Mouse (Mus musculus) liver, embryonic 15.5 days (tissue): ENCODE data around the gene Tln2. TPM values are rescaled to one million over a fixed set of nuclear protein-coding genes. Genes with fewer than 3 reads are reported as not detected.

Experiments
- ATAC-seq: fragments of 200-750 bp; cut with Nextera tagmentation; 2 replicates; pipeline ENCODE4 v1.8.0; 2017; ENCODE audit warnings: moderate number of reproducible peaks, mild to moderate bottlenecking, moderate library complexity; ENCODE audit not compliant: insufficient read depth
- H3K27ac ChIP-seq: fragments of 300-500 bp; sonication (generic); replicated peaks from 2 replicates; pipeline ENCODE4 v1.5.1; 2015; ENCODE audit warnings: mild to moderate bottlenecking, inconsistent platforms
- H3K27me3 ChIP-seq: fragments of 300-500 bp; sonication (generic); 2 replicates; pipeline ENCODE4 v1.6.1; 2015; ENCODE audit warnings: mild to moderate bottlenecking, inconsistent platforms
- H3K36me3 ChIP-seq: fragments of 300-500 bp; sonication (generic); replicated peaks from 2 replicates; pipeline ENCODE4 v1.6.1; 2015; ENCODE audit warnings: moderate library complexity, mild to moderate bottlenecking, inconsistent platforms
- H3K4me1 ChIP-seq: fragments of 300-500 bp; sonication (generic); replicated peaks from 2 replicates; pipeline ENCODE4 v1.6.1; 2015; ENCODE audit warnings: inconsistent platforms
- H3K4me2 ChIP-seq: fragments of 300-500 bp; sonication (generic); 2 replicates; pipeline ENCODE4 v1.6.1; 2015; ENCODE audit warnings: moderate library complexity, mild to moderate bottlenecking, inconsistent platforms
- H3K4me3 ChIP-seq: fragments of 300-500 bp; sonication (generic); replicated peaks from 2 replicates; pipeline ENCODE4 v1.5.1; 2015; ENCODE audit warnings: mild to moderate bottlenecking, inconsistent platforms
- H3K9ac ChIP-seq: fragments of 300-500 bp; sonication (generic); 2 replicates; pipeline ENCODE4 v1.6.1; 2015; ENCODE audit warnings: moderate library complexity, mild to moderate bottlenecking, inconsistent platforms
- H3K9me3 ChIP-seq: fragments of 300-500 bp; sonication (generic); replicated peaks from 2 replicates; pipeline ENCODE4 v1.6.1; 2016; ENCODE audit warnings: inconsistent platforms
- WGBS: fragments of 180-500 bp; shearing (Covaris S2); methylation state at CpG from one replicate; pipeline ENCODE4 v1.1.7; 2015; ENCODE audit warnings: mixed read lengths; ENCODE audit not compliant: insufficient replicate concordance; 5-methylcytosine and 5-hydroxymethylcytosine counted together
- polyA plus RNA-seq: library from polyadenylated mRNA; unstranded; fragments of >200 nt; fragmentation: Nextera tagmentation; extraction: Ambion mirVana; gene quantifications from 2 replicates; pipeline ENCODE4 v1.2.1, GENCODE M21; 2015

The Tln2 gene
- polyA plus RNA-seq, 1 experiment from 2014 or later: 2.7 TPM

- no peak overlapping the region; the same call in 1 of the 2 replicates for H3K4me2 ChIP-seq
- H3K27ac ChIP-seq: no peak overlapping the region
- no peaks in the 10 kb centered on the region for H3K36me3 ChIP-seq
- peaks cover 3% of the 10 kb centered on the region; the same call in 1 of the 2 replicates for H3K4me1 ChIP-seq
- H3K9ac ChIP-seq: no peak overlapping the region
- H3K27me3 ChIP-seq: no peaks in the 10 kb centered on the region
- ATAC-seq: no peak
- H3K4me3 ChIP-seq: no peak overlapping the region
- H3K9me3 ChIP-seq: no peaks in the 10 kb centered on the region
- 49% methylated on average over 12 of the region's 12 CpGs for WGBS
Measured at GRCm38 (mm10) chr9:67235441-67236217, 323.9 kb downstream of the Tln2 start.

GRCm38 (mm10) chr9:67229033-67229432, 330.5 kb downstream of the Tln2 start:
- no peak for ATAC-seq

GRCm38 (mm10) chr9:67220388-67220787, 339.1 kb downstream of the Tln2 start:
- Histone ChIP-seq H3K27ac (no peak overlapping the region), H3K36me3 (no peaks in the 10 kb centered on the region), H3K9me3 (no peaks in the 10 kb centered on the region), H3K9ac (no peak overlapping the region), H3K27me3 (no peaks in the 10 kb centered on the region), H3K4me2 (no peak overlapping the region), H3K4me1 (no peaks in the 10 kb centered on the region), H3K4me3 (no peak overlapping the region)
- WGBS: 31% methylated on average over 3 of the region's 3 CpGs
- ATAC-seq: no peak

More at GRCm38 (mm10) chr9:67229033-67229432, 330.5 kb downstream of the Tln2 start:
- no peaks in the 10 kb centered on the region for H3K4me1 ChIP-seq
- WGBS: 65% methylated on average over 5 of the region's 5 CpGs
- H3K4me3 ChIP-seq: no peak overlapping the region
- H3K4me2 ChIP-seq: no peak overlapping the region
- H3K27ac ChIP-seq: no peak overlapping the region
- H3K36me3 ChIP-seq: no peaks in the 10 kb centered on the region
- H3K27me3 ChIP-seq: no peaks in the 10 kb centered on the region
- H3K9me3 ChIP-seq: no peaks in the 10 kb centered on the region
- H3K9ac ChIP-seq: no peak overlapping the region

GRCm38 (mm10) chr9:67218001-67218400, 341.5 kb downstream of the Tln2 start:
- Histone ChIP-seq H3K27ac (no peak overlapping the region), H3K9ac (no peak overlapping the region), H3K4me3 (no peak overlapping the region), H3K36me3 (no peaks in the 10 kb centered on the region), H3K4me1 (no peaks in the 10 kb centered on the region), H3K27me3 (no peaks in the 10 kb centered on the region), H3K4me2 (no peak overlapping the region), H3K9me3 (no peaks in the 10 kb centered on the region)
- WGBS: 67% methylated on average over 9 of the region's 9 CpGs
- ATAC-seq: no peak

- Histone ChIP-seq H3K36me3 (no peaks in the 10 kb centered on the region), H3K9ac (no peak overlapping the region), H3K27ac (no peak overlapping the region), H3K4me3 (no peak overlapping the region), H3K4me1 (no peaks in the 10 kb centered on the region), H3K27me3 (no peaks in the 10 kb centered on the region), H3K9me3 (no peaks in the 10 kb centered on the region), H3K4me2 (no peak overlapping the region)
- WGBS: 52% methylated on average over 3 of the region's 3 CpGs
- no peak for ATAC-seq
Measured at GRCm38 (mm10) chr9:67214191-67214985, 345.1 kb downstream of the Tln2 start.

- Histone ChIP-seq H3K4me1 (no peaks in the 10 kb centered on the region), H3K4me2 (no peak overlapping the region), H3K9me3 (no peaks in the 10 kb centered on the region), H3K27ac (no peak overlapping the region), H3K9ac (no peak overlapping the region), H3K4me3 (no peak overlapping the region), H3K27me3 (no peaks in the 10 kb centered on the region), H3K36me3 (no peaks in the 10 kb centered on the region)
- ATAC-seq: no peak
- WGBS: 39% methylated on average over 6 of the region's 6 CpGs
Measured at GRCm38 (mm10) chr9:67213275-67213674, 346.2 kb downstream of the Tln2 start.

GRCm38 (mm10) chr9:67211220-67211619, 348.3 kb downstream of the Tln2 start:
- Histone ChIP-seq H3K27me3 (no peaks in the 10 kb centered on the region), H3K36me3 (no peaks in the 10 kb centered on the region), H3K9me3 (no peaks in the 10 kb centered on the region), H3K27ac (no peak overlapping the region), H3K4me1 (no peaks in the 10 kb centered on the region), H3K9ac (no peak overlapping the region), H3K4me3 (no peak overlapping the region), H3K4me2 (no peak overlapping the region)
- WGBS: 78% methylated on average over 4 of the region's 4 CpGs
- ATAC-seq: no peak

- no peak overlapping the region for H3K4me2 ChIP-seq
- H3K36me3 ChIP-seq: no peaks in the 10 kb centered on the region
- no peaks in the 10 kb centered on the region for H3K9me3 ChIP-seq
- WGBS: 86% methylated on average over 9 of the region's 9 CpGs
- no peaks in the 10 kb centered on the region for H3K27me3 ChIP-seq
- no peaks in the 10 kb centered on the region for H3K4me1 ChIP-seq
- no peak overlapping the region for H3K4me3 ChIP-seq
- H3K27ac ChIP-seq: no peak overlapping the region
- ATAC-seq: no peak
- H3K9ac ChIP-seq: no peak overlapping the region
Measured at GRCm38 (mm10) chr9:67209451-67209850, 350.1 kb downstream of the Tln2 start.

GRCm38 (mm10) chr9:67208420-67208819, 351.1 kb downstream of the Tln2 start:
- Histone ChIP-seq H3K27ac (no peak overlapping the region), H3K4me3 (no peak overlapping the region), H3K27me3 (no peaks in the 10 kb centered on the region), H3K9ac (no peak overlapping the region), H3K4me2 (no peak overlapping the region), H3K9me3 (no peaks in the 10 kb centered on the region), H3K4me1 (no peaks in the 10 kb centered on the region), H3K36me3 (no peaks in the 10 kb centered on the region)
- ATAC-seq: no peak
- 36% methylated on average over 3 of the region's 3 CpGs for WGBS

- Histone ChIP-seq H3K4me1 (no peaks in the 10 kb centered on the region), H3K9ac (no peak overlapping the region), H3K36me3 (no peaks in the 10 kb centered on the region), H3K4me3 (no peak overlapping the region), H3K27ac (no peak overlapping the region), H3K4me2 (no peak overlapping the region), H3K27me3 (no peaks in the 10 kb centered on the region), H3K9me3 (no peaks in the 10 kb centered on the region)
- 45% methylated on average over 4 of the region's 4 CpGs for WGBS
- no peak for ATAC-seq
Measured at GRCm38 (mm10) chr9:67205175-67205574, 354.3 kb downstream of the Tln2 start.

GRCm38 (mm10) chr9:67196609-67197008, 362.9 kb downstream of the Tln2 start:
- Histone ChIP-seq H3K9me3 (no peaks in the 10 kb centered on the region), H3K4me3 (no peak overlapping the region), H3K36me3 (no peaks in the 10 kb centered on the region), H3K4me1 (no peaks in the 10 kb centered on the region), H3K27ac (no peak overlapping the region), H3K27me3 (no peaks in the 10 kb centered on the region), H3K4me2 (no peak overlapping the region), H3K9ac (no peak overlapping the region)
- 88% methylated on average over 8 of the region's 8 CpGs for WGBS
- no peak for ATAC-seq
